In the genomic region with DNA sequence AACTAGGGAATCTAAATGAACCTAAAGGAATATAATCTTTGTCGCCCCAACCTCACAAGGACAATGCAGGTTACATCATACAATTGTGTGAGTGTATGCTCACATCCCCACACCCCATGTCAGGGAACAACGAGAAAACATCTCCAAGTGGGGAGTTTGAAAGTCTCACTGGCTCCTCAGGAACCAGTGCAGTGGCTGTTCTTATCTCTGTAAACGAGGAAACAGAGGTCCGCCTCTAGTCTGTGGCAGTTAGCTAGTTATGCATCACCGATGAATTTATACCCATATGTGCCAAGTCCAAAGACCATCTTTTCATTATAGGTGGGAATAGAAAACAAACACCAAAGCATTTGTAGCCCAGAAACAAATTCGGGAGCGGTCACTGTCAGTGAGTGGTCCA, we compare ENCODE assay signal across 20 mouse cellular contexts.
"Had no signal": no experiment of that assay in that cellular context is flagged by ENCODE, and none has a peak within 500 bp of the region (broad histone marks: within the 10 kb centered on the region; RNA-seq: fewer than 3 reads in every experiment).

No protein-coding gene starts in this region.

- H3K4me3 ChIP-seq: megakaryocyte, embryonic 14.5 days; midbrain, embryonic 10.5 days; midbrain, embryonic 12.5 days; myocyte; neural tube, embryonic 13.5 days; neural tube, embryonic 15.5 days had no signal

- H3K4me2 ChIP-seq: lung, embryonic 14.5 days; midbrain, embryonic 12.5 days; neural tube, embryonic 13.5 days; neural tube, embryonic 15.5 days had no signal

- H3K36me3 ChIP-seq: midbrain, embryonic 12.5 days had no signal

- H3K27me3 ChIP-seq: megakaryocyte, embryonic 14.5 days; midbrain, embryonic 12.5 days; neural tube, embryonic 13.5 days; neural tube, embryonic 15.5 days had no signal

- H3K27ac ChIP-seq: midbrain, embryonic 10.5 days; midbrain, embryonic 12.5 days; neural tube, embryonic 13.5 days; neural tube, embryonic 15.5 days had no signal

- ATAC-seq: liver, postnatal 0 days; midbrain, embryonic 16.5 days had no signal

- DNase-seq: liver, postnatal 0 days; lung, embryonic 14.5 days; lung, postnatal 10 days; lung, postnatal 4 days; midbrain, embryonic 14.5 days; retina, postnatal 1 day; right cerebral cortex, adult 18-20 months; right cerebral cortex, postnatal 25 days; right cerebral cortex, postnatal 4 days; spleen, adult 18-20 months; thymus, adult 18-20 months; thymus, postnatal 14 days; thymus, postnatal 36 days had no signal

- H3K9ac ChIP-seq: liver, postnatal 0 days; lung, embryonic 14.5 days; midbrain, embryonic 12.5 days; neural tube, embryonic 13.5 days; neural tube, embryonic 15.5 days had no signal

- H3K9me3 ChIP-seq: megakaryocyte, embryonic 14.5 days; midbrain, embryonic 10.5 days; midbrain, embryonic 12.5 days; neural tube, embryonic 13.5 days; neural tube, embryonic 15.5 days had no signal
